Mouse (Mus musculus): ENCODE data around the gene Grk5.

DNA sequence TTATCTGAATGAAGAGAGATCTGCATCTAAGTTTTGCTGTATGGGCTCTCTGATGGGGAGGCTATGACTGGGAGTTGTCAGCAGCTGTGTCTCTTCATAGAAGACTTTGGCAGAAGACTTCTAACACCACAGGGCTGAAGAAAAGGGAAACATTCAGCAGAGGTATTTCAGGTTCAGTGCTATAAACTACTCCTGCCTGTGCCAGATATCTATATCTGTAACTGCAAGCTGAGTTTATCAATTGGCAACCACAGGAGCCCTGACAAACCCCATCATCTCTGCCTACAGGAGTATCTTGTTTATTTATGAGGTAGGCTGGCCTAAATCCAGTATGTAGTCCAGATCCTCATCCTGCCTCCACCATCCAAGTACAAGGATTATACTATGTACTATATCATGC is 46.2 kb upstream of the Grk5 start:
- TF ChIP-seq CTCF (IDR thresholded peaks at IDR 0.05; ENCODE audit: low read depth, low read length) = no peak
- TF ChIP-seq POLR2A (IDR thresholded peaks at IDR 0.05; ENCODE audit: borderline replicate concordance, low read depth, low read length) = no peak

Data from bone marrow macrophage, adult 2 months (primary cell).